Mouse (Mus musculus) megakaryocyte-erythroid progenitor cell, adult 5-6 weeks (primary cell): ENCODE measurements at regions not wholly inside any gene's neighbourhood (a gene's known extent, or its start where the extent isn't known, plus 50 kb on each side); places are given as distances from the start of the nearest gene placed in this dataset.
"Not testable (repeated sequence)": the region's sequence is repeated elsewhere in the genome, so short reads cannot be mapped to it uniquely, and the experiment has no call there.

Experiments used
- ATAC-seq: replicated peaks from 2 replicates; pipeline ENCODE4 v1.8.0; 2016; ENCODE audit warnings: mild to moderate bottlenecking, inconsistent platforms; ENCODE audit not compliant: severe bottlenecking, poor library complexity, low FRiP score, low TSS enrichment

- no peak for ATAC-seq
These were observed 145.6 kb downstream of the Enc1 start for GRCm38 (mm10) chr13:97386511-97386910.

GRCm38 (mm10) chr13:97385531-97385930 is 144.6 kb downstream of the Enc1 start:
- no peak for ATAC-seq

- no peak for ATAC-seq
These were observed 143.3 kb downstream of the Enc1 start for GRCm38 (mm10) chr13:97384091-97384777.

GRCm38 (mm10) chr13:97383351-97383750 is 142.4 kb downstream of the Enc1 start:
- no peak for ATAC-seq

- no peak for ATAC-seq
These were observed 139.5 kb downstream of the Enc1 start for GRCm38 (mm10) chr13:97380366-97380765.

- ATAC-seq: no peak
These were observed 135.3 kb downstream of the Enc1 start for GRCm38 (mm10) chr13:97376232-97376523.

GRCm38 (mm10) chr13:97375501-97376231 is 134.8 kb downstream of the Enc1 start:
- no peak for ATAC-seq

GRCm38 (mm10) chr13:97372348-97372747 is 131.4 kb downstream of the Enc1 start:
- ATAC-seq: no peak

GRCm38 (mm10) chr13:97371200-97371599 is 130.3 kb downstream of the Enc1 start:
- ATAC-seq: no peak

- no peak for ATAC-seq
These were observed 125.8 kb downstream of the Enc1 start for GRCm38 (mm10) chr13:97366723-97367122.

GRCm38 (mm10) chr13:97365557-97366244 is 124.8 kb downstream of the Enc1 start:
- ATAC-seq: 0 out of 2 replicates have a peak, but pooled peaks have one; percentile 22

- no peak for ATAC-seq
These were observed 124.1 kb downstream of the Enc1 start for GRCm38 (mm10) chr13:97365004-97365403.

GRCm38 (mm10) chr13:97363765-97364164 is 122.9 kb downstream of the Enc1 start:
- no peak for ATAC-seq

- no peak for ATAC-seq
These were observed 122.3 kb downstream of the Enc1 start for GRCm38 (mm10) chr13:97363214-97363613.

- no peak for ATAC-seq
These were observed 119.6 kb downstream of the Enc1 start for GRCm38 (mm10) chr13:97360551-97360950.

- no peak for ATAC-seq
These were observed 117.9 kb downstream of the Enc1 start for GRCm38 (mm10) chr13:97358781-97359305.

GRCm38 (mm10) chr13:97358261-97358660 is 117.4 kb downstream of the Enc1 start:
- ATAC-seq: no peak

- no peak for ATAC-seq
These were observed 116.3 kb downstream of the Enc1 start for GRCm38 (mm10) chr13:97356923-97357807.

GRCm38 (mm10) chr13:97355411-97355810 is 114.5 kb downstream of the Enc1 start:
- not testable (repeated sequence) for ATAC-seq
